Mouse (Mus musculus) right cerebral cortex, postnatal 36 days (tissue): ENCODE data around the gene Hoxc8.

Experiments
- DNase-seq, 2 experiments: peaks; one replicate each; pipeline ENCODE4 v3.0.0; 2022; ENCODE audit warnings: low spot score in 2 of 2, mixed read lengths in 1 of 2

Hoxc8 gene

DNA sequence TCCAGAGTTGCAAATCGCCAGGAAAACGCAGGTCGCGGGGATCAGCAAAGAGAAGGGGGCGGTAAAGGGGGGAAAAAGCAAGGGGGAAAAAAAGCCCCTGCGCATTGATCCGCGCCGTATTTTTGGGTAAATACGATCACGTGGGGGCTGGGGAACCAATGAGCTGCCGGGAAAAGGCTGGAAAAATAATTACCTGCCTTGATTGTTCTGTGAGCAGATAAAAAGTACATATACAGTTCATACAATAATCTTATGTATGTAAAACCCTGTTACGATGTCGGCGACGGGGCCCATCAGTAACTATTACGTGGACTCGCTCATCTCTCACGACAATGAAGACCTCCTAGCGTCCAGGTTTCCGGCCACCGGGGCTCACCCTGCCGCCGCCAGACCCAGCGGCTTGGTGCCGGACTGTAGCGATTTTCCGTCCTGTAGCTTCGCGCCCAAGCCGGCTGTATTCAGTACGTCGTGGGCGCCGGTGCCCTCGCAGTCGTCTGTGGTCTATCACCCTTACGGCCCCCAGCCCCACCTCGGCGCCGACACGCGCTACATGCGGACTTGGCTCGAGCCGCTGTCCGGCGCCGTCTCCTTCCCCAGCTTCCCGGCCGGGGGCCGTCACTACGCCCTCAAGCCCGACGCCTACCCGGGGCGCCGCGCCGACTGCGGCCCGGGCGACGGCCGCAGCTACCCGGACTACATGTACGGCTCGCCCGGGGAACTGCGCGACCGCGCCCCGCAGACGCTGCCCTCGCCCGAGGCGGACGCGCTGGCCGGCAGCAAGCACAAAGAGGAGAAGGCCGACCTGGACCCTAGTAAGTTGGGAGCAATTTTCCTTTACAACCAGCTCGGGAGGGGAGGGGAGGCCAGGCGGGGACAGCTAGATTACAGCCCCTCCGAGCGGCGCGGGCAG lies 8.8 kb upstream of the Hoxc8 start:
- no peak for DNase-seq

GRCm38 (mm10) chr15:102983716-102984115 lies 6.7 kb upstream of the Hoxc8 start:
- DNase-seq = no peak

GRCm38 (mm10) chr15:102984521-102984920 lies 5.9 kb upstream of the Hoxc8 start:
- DNase-seq = no peak

DNA sequence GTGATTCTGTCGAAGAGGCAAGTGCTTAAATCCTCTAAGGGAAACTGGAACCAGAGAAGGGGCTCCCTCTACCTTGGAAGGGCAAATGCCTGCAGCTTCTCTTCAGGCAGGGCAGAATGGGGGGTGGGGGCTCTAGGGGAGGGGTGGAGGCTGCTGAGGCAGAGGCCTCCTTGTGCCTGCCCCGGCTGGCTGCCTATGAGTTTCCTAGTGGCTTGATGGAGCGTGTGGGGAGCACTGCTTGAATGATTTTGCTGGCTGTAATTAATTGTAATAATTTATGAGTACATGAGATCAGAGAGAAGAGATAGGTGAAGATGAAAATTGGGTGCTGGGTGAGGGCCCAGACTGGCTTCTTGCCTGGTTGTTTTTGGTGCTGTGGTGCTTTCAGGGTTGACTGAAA lies 5.5 kb upstream of the Hoxc8 start:
- no peak for DNase-seq

DNA sequence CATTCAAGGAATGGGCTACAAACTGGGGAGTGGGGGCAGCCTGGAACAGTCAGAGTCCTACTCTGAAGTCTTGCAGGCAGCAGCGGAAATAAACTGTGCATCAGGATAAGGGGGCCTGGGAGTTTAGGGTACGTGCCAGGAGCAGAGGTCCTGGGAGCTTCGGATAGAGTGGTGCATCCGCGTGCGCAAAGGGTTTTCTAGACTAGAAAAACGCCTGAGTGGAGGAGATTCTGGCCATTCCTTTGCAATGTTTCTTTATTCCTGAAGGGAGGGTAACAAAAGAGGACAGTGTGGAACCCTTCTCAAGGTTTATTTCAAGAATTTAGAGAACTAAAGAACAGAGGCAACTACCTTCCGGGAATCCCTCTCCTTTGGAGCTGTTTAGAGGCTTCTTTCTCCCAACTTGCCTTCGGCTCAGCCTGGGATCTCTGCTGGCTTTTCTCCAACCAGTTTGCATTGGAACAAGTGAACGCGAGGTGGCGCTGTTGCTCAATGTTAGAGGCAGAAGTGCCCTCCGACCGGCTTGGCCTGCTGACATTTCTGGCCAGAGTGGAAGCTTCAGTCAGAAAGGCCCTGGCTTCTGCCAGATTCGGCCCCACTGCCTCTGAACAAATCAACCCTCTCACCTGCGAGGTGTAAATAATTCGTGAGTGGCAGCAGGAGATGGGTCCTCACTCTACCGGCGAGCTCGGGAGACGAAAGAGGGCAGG lies 3.1 kb upstream of the Hoxc8 start:
- peak; percentile 65 for DNase-seq

DNA sequence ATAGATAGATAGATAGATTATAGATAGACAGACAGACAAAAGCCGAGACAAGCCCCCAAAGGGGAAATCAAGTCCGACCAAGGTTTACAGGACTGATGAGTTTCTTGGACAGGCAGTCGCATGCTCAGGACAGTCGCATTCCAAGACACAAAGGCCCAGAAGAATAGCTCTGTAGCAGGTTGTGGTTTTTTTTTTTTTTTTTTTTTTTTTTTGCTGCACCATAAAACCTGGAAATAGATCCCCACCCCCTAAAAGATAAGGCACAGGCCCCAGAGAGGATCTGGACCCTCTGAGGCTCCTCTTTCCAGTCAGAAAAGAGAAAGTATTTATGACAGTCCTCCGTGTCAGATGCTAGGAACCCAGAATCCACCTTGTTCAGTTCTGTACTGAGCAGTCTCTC lies 2.3 kb upstream of the Hoxc8 start:
- DNase-seq = no peak

DNA sequence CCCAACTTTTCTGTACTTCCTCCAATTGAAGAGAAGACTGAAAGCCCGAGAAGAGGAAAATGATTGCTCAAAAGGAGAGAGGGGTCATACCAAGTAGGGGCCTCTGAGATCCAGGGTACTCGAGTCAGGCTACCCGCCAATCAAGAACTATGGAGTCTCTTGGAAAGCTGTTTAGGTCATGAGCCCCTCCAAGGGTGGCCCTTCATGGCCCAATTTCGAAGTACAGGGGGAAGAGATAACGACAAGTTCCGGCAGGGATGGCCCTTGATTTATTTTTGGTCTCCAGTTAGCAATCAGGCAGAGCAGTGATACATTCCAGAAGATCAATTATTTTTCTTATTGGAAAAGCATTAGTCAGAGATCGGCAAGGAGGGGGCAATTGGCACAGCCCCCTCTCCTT lies 1.4 kb downstream of the Hoxc8 start:
- no peak for DNase-seq

- no peak for DNase-seq
These were observed 1.8 kb downstream of the Hoxc8 start for GRCm38 (mm10) chr15:102992206-102992605.

- no peak for DNase-seq
These were observed 2.5 kb downstream of the Hoxc8 start for GRCm38 (mm10) chr15:102992863-102993262.

DNA sequence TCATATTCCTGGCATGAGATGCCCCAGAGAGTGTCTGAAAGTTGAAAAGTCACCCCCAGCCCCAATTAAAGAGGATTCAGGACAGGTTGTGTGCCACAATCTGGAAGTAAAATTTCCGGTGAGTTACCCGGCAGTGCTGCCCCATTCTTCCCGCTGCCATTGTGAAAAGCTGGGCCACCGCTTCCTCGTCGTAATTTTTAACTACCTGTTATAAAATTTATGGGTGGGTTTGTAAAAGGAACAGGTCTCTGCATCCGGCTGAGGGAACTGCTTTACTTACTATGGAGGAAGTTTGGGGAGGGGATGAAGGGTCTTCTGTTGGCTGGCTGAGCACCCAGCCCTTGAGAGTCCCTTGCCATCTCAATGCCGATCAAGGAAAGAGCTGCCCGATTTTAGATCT lies 6.1 kb downstream of the Hoxc8 start:
- no peak for DNase-seq

- no peak for DNase-seq
These were observed 7.0 kb downstream of the Hoxc8 start for GRCm38 (mm10) chr15:102997431-102997830.

DNA sequence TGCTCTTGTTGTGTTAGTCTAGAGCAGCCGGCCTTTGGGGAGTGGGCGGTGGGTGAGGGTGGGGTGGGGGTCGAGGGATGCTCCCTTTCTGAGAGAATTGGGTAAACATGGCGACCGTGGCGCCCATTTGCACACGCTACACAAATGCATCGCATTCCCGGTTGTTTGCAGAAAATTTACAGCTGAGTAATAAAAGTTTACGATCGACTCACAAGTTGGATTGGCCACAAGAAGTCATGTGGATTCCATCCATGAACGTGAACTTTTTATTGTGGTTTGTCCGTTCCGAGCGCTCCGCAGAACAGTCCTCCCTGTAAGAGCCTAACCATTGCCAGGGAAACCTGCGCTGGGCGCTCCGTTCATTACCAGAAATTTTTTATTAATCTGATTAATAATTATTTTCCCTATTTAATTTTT lies 7.5 kb downstream of the Hoxc8 start, which contains the start of gene Hoxc6:
Gene Hoxc6 (plus strand): TSS at position 319 of the 417 bp plus-strand sequence.
- DNase-seq = no peak

DNA sequence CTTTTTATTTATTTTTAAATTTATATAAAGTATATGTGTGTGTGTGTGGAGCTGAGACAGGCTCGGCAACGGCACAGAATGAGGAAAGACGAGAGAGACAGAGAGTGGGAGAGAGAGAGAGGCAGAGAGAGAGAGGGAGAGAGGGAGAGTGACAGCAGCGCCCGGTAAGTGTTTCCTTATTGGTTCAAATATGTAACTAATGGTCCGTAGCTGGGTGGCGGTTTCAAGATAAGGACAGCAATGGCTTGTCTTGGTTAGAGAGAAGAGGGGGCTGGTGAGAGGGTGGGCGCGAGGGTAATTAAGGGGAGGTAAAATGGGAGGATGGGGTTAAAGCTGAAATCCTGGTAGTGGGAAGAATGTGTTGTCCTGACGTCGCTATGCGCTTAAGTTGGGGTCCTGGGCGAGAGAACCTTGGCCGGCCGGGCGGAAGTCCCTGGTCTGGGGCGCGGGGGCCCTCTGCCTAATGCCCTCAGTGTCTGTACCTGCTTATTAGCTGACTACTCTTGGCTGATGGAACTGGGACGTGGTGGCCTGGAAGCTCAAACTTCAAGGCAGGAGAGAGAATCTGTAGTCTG lies 8.3 kb downstream of the Hoxc8 start:
- no peak for DNase-seq

DNA sequence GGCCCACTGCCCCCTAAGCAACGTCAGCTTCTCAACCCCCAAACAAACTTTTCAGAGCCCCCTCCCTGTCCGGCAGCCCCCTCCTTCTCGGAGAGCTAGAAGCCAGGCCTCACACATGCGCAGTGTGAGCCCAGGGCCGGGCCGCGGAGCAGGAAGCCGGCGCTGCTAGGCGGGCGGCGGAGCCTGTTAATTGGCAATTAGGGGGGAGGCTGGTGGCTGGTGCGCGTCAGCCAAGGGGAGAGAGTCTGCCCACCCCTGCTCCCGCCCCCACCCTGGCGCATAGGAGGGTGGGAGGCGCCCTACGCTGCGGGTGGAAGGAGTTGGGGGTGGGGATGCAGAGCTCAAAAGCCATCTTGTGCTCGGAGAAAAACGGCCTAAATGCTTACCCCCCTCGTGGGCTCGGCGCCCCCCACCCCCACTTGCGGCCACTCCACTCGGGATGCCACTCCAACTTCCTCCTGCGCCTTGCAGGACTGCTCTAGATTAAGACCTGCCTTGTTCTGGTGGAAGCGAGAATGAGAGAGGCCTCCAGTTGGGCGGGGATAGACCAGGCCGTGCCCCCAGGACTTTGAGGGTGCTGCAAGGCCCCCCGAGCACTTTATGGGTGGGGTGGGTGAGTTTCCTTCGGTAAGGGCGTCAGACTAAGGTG lies 8.9 kb downstream of the Hoxc8 start:
- no peak for DNase-seq

DNA sequence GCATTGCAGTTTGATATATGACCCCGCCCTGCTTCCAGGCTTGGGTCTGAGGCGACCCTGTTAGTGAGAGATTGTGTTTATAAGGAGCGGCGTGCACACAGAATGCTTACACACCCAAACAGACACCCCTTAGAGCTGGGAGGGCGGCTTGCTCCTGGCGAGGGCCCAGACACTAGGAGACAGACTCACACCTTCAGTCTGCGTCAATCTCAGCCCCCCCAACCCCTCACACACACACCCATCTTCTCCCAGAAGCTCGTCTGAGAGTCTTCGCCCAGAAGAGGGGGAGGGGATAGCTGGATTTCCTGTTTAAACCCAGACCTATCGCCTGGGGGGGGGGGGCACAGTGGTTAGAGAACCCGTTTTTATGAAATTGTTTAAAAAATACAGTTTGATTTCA lies 9.5 kb downstream of the Hoxc8 start:
- DNase-seq = no peak

DNA sequence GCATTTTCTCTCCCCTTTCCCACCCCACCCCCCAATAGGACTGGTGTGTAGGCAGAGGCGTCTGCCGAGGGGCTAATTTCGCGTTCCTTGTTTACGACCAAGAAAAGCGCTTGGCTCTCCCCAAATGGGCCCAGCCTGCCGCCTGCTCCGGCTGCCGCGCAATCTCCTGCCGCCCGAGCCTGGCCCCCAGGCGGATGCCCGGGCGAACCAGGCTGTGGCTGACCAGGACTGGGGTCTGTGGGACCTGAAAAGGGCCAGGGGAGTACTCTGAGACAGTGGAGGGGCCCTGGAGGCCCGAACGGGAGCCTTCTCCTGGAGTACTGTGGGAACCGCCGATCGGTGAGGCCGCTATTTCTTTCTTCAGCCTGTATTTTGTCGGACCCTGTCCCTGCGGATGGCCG lies 10.1 kb downstream of the Hoxc8 start:
- no peak for DNase-seq

- no peak for DNase-seq
These were observed 11.0 kb downstream of the Hoxc8 start for GRCm38 (mm10) chr15:103001370-103001769.

GRCm38 (mm10) chr15:103002156-103002555 lies 11.7 kb downstream of the Hoxc8 start:
- no peak for DNase-seq

DNA sequence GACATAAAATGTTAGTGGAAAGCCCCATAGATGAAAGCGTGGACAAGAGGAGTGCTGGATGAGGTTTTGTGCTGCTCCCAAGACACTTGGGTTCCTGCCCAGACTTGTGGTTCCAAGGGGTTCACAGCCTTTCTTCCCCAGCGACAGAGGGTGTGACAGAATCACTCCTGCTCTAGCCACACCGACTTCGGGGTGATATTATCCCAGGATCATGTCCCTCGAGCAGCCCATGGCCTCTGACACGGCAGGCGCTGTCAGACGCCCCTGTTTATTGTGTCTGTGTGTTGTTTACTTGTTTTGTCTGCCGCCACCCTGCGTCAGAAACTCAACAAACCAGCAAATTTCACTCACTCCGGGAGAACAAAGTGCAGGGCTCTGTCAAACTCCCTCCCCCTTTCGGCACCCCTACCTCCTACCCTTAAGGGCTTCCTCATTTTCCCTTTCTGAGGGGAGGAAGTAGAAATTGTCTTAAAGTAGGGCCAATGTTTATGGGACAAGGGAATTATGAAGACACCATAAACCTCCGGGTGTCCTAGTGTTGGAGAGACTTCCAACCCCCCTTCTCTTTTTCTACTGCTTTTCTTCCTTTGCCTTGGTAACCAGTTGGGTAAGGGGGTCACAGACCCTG lies 12.5 kb downstream of the Hoxc8 start:
- DNase-seq = no peak

- no peak for DNase-seq
These were observed 14.9 kb downstream of the Hoxc8 start for GRCm38 (mm10) chr15:103005308-103005707.

- DNase-seq = no peak
These were observed 15.4 kb downstream of the Hoxc8 start for GRCm38 (mm10) chr15:103005797-103006196.

GRCm38 (mm10) chr15:103006326-103006725 lies 15.9 kb downstream of the Hoxc8 start:
- no peak for DNase-seq
